Mouse (Mus musculus) layer of hippocampus, adult 8-10 months (tissue): ENCODE measurements around the gene Ankrd39. TPM values are rescaled to one million over a fixed set of nuclear protein-coding genes. Genes with fewer than 3 reads are reported as not detected.

Source experiments
- DNase-seq, 2 experiments: peaks; one replicate each; pipeline ENCODE4 v3.0.0; 2022; ENCODE audit warnings: low spot score in 2 of 2
- microRNA-seq, 2 experiments: library from miRNA; unstranded; fragments of <30 nt; microRNA quantifications; one replicate each; pipeline ENCODE4 v1.2.0; 2022
- total RNA-seq, 4 experiments: library from RNA; stranded (reverse); gene quantifications; 2 replicates each; pipeline ENCODE4 v1.2.4; 2022

The Ankrd39 gene
- total RNA-seq, 4 experiments from 2014 or later, result 10.3 to 18.2 (median 13.2) TPM

DNA sequence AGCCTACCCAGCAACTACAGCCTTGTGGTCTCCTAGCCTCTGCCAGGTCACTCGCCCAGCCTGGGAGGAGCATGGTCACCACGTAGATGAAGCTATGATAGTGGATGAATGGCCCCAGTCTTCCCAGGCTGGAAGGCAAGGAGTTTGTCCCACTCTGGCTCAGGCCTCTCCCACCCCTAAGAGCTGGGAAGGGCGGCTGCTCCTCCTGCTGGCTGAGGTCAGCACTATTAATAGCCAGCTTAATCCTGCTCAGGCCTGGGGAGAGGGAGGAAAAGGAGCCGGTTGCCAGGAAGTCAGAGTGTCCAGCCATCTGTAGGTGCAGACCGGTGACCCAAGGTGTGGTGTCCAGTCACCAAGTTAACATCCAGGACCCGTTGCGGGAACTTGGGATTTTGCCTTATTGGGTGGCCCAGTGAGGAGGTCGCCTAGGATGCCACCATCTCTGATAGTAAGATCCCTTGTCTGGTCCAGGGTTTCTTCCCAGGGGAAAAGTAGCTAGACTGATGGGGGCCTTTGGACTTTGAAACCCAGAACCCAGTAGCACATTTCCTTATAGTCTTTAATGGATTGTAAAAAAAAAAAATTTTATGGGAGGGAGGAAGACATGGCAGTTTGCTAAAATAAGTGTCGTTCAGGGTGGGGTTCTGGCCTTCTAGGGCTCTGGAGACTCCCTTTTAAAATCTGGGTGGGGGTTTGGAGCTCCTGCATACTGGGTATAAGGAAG, 54.7 kb downstream of the Ankrd39 start:
- no peak for DNase-seq

DNA sequence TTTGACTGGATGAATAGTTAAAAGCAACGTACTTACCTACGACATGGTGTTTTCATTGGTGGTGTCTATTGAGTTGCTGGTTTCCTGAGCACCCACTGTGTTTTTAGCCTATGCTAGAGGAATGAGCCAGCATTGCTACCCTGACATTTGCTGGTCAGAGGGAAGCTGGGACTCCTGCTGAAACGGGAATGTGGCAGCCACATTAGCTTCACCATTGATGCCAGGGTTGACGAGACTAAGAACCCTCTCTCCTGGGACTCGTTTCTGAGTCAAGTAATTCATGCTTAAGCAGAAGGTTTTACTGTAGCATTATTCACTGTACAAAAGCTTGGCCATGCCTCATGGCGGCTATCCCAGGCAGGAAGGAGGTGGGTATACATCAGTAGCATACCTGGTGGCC, 57.6 kb downstream of the Ankrd39 start:
- no peak for DNase-seq

Small RNA genes within 50 kb of the gene (microRNA-seq; reads per million reads assigned to microRNA genes)
- gene Gm47280, result 0 reads per million in 2 experiments

Other genes starting within 250 kb of the Ankrd39 start
- 10 to 100 TPM; 18.1 to 22.0 (median 18.8) TPM for gene Arid5a, start 239.7 kb downstream of the Ankrd39 start, total RNA-seq
- 10 to 100 TPM; 60.0 to 93.5 (median 78.2) TPM for gene Kansl3, start 178.3 kb downstream of the Ankrd39 start, total RNA-seq
- gene Fer1l5, start 175.2 kb downstream of the Ankrd39 start, total RNA-seq, result not detected
- gene Lman2l, start 102.2 kb downstream of the Ankrd39 start, total RNA-seq, result 10 to 100 TPM; 56.0 to 81.9 (median 69.0) TPM
- 10 to 100 TPM; 14.8 to 17.9 (median 16.2) TPM for gene Cnnm4, start 75.8 kb downstream of the Ankrd39 start, total RNA-seq
- gene Cnnm3, start 35.6 kb downstream of the Ankrd39 start, total RNA-seq, result 10 to 100 TPM; 33.3 to 47.2 (median 35.7) TPM
- gene Ankrd23, start 10.6 kb downstream of the Ankrd39 start, total RNA-seq, result 1 to 10 TPM; 3.7 to 7.7 (median 5.0) TPM
- gene Gm42417, start 8.0 kb downstream of the Ankrd39 start, total RNA-seq, result under 1 TPM in 1 of 4 experiments, not detected in 3; 0.38 TPM
- gene Sema4c, start 10.9 kb upstream of the Ankrd39 start, total RNA-seq, result 10 to 100 TPM; 13.8 to 18.3 (median 15.1) TPM
- under 1 TPM in 1 of 4 experiments, not detected in 3; 0.55 TPM for gene Fam178b, start 135.7 kb upstream of the Ankrd39 start, total RNA-seq
- 100 to 1,000 TPM; 439 to 655 (median 576) TPM for gene Cox5b, start 144.0 kb upstream of the Ankrd39 start, total RNA-seq
- under 1 TPM in 1 of 4 experiments, not detected in 3; 0.56 TPM for gene 4933424G06Rik, start 162.7 kb upstream of the Ankrd39 start, total RNA-seq
- gene Actr1b, start 167.0 kb upstream of the Ankrd39 start, total RNA-seq, result 100 to 1,000 TPM; 246 to 261 (median 255) TPM
- gene Zap70, start 214.4 kb upstream of the Ankrd39 start, total RNA-seq, result 1 to 10 TPM; 3.2 to 4.3 (median 3.7) TPM